Mouse (Mus musculus) right cerebral cortex, adult 18-20 months (tissue): ENCODE data around the gene Fkbp10.

Experiments used
- DNase-seq: peaks from one replicate; pipeline ENCODE4 v3.0.0; 2022; ENCODE audit warnings: mixed read lengths

Gene Fkbp10

GRCm38 (mm10) chr11:100413541-100413940 is 2.0 kb upstream of the Fkbp10 start:
- no peak for DNase-seq

GRCm38 (mm10) chr11:100414021-100414913 is 1.2 kb upstream of the Fkbp10 start, which contains the start of gene P3h4:
Gene P3h4, minus strand, starts transcription at chr11:100414836.
- DNase-seq: peak; percentile 75

- no peak for DNase-seq
These were observed 6.0 kb downstream of the Fkbp10 start for GRCm38 (mm10) chr11:100421537-100421936.

GRCm38 (mm10) chr11:100423836-100424235 is 8.3 kb downstream of the Fkbp10 start:
- DNase-seq: no peak

- peak; percentile 62 for DNase-seq
These were observed 10.4 kb downstream of the Fkbp10 start for GRCm38 (mm10) chr11:100425851-100426250.

GRCm38 (mm10) chr11:100426820-100427219 is 11.3 kb downstream of the Fkbp10 start:
- DNase-seq: no peak

- no peak for DNase-seq
These were observed 13.2 kb downstream of the Fkbp10 start for GRCm38 (mm10) chr11:100428612-100429199.

DNA sequence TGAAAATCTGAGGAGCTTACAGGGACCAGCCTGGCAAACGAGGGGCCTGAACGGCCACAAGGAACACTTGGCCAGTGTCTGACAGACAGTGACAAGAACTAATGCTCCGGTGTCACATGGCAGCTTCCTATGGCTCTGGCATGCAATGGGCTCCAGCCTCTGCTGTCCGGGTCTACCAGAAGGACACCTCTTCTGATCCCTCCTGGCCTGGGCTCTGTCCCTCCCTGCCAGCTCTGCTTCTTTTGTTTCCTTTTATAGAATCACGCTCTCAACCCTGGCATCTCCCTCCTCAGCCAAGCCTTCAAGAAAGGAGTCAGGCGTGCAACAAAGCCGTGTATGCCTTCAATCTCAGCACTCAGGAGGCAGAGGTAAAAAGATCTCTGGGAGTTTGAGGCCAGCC is 14.6 kb downstream of the Fkbp10 start:
- no peak for DNase-seq

DNA sequence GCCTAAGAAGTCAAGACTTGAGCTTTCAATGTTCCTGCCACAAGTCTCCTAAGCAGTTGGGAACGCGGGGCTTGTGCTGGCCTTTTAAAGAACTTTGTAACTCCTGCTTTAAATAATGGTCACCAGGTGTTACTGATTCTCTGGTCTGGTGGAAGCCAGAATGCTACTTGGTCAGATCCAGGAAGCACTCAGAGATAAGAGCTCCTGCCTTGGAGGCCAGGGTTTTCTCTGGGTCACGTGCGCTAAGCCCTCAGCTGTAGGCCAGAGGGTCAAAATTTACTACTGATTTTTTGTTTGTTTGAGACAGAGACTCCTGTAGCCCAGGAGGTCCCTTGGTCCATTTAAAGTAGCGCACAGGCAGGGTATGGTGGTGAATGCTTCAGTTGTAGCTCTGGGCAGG is 16.5 kb downstream of the Fkbp10 start:
- no peak for DNase-seq

GRCm38 (mm10) chr11:100435678-100436246 is 20.3 kb downstream of the Fkbp10 start:
- no peak for DNase-seq

DNA sequence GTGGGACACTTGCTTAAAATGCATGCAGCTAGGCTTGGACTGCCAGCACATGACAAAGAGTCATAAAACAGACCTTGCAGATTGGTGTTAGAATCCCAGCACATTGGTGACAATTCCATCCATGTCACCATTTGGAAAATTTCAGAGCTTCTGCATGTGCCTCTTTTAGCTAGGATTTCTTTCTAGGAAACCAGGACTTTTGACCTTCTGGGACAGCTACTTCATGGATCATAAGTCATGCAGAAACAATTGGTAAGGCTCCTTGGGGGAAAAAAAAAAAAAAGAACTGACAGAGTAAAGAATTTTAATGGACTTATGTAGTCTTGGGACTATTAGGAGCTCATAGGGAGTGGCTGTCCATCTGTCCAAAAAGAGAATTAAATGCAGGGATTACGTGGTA is 22.4 kb downstream of the Fkbp10 start:
- no peak for DNase-seq

GRCm38 (mm10) chr11:100440691-100441522 is 25.4 kb downstream of the Fkbp10 start:
- peak; percentile 88 for DNase-seq

DNA sequence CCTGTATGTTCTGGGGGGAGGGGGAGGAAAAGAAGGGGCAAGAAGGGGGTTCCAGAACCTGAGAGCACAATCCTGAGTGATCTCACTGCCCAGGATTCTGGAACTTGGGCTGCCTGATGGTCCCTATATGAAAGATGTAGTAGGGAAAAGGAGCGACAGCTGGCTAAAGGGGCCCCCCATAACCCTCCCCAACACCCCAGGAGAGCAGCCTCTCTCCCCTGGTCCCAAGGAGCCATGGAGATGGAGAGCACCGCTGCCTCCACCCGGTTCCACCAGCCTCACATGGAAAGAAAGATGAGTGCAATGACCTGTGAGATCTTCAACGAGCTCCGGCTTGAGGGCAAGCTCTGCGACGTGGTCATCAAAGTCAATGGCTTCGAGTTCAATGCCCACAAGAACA is 26.3 kb downstream of the Fkbp10 start, which contains the start of the genes Nt5c3b and Klhl10:
TSS of gene Nt5c3b (minus strand) at position 12 of the 400 bp plus-strand sequence.
TSS of gene Klhl10 (plus strand) at position 121 of the 400 bp plus-strand sequence.
- no peak for DNase-seq

DNA sequence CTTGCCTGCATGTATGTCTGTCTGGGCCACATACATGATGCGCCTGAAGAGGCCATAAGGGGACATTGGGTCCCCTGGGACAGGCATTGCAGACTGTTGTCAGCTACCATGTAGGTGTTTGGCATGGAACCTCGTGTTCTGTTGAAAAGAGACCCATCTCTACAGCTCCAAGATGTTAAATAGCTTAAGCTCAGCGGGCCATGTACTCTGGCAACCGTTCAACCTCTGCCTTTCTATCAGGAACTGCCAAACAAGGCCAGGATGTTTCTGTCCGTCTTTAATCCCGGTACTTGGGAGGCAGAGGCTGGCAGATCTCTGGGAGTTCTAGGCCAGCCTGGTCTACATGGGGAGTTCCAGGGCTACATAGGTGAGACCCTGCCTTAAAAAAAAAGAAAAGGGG is 27.1 kb downstream of the Fkbp10 start:
- DNase-seq: no peak

- no peak for DNase-seq
These were observed 41.8 kb downstream of the Fkbp10 start for GRCm38 (mm10) chr11:100457247-100457646.

DNA sequence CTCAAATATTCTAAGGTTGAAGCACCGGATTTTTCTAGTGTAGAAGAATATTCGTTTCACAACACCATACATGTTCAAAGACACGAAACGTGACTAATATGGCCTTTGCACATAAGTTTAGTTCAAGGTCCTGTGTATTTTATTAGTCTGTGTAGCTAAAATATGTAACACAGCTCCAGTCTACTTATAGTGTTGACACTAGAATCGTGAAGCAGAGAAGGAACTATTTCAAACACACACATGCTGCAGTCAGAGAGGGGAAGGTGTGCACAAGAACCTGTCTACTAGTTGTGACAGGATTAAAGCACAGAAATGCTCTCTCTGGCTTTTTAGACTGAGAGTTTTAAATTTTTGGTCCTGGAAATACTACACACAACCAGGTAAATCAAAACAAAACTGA is 42.2 kb downstream of the Fkbp10 start:
- DNase-seq: no peak

GRCm38 (mm10) chr11:100462699-100463098 is 47.2 kb downstream of the Fkbp10 start:
- peak; percentile 37 for DNase-seq

- DNase-seq: no peak
These were observed 49.8 kb downstream of the Fkbp10 start for GRCm38 (mm10) chr11:100465229-100465792.

DNA sequence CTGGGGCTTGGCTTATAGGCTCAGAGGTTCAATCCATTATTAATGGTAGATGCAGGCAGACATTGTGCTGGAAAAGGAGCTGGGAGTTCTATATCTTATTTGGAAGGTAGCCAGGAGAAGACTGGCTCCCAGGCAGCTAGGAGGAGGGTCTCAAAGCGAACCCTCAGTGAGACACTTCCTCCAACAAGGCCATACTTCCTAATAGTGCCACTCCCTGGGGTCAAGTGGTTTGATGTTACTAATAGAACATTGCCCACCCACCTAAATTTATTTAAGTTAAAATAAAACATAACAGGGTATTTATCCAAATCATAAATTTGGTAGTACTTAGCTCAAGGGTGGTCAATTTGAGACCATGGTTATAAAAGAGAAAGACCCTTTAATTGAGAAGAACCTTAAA is 50.3 kb downstream of the Fkbp10 start:
- no peak for DNase-seq

DNA sequence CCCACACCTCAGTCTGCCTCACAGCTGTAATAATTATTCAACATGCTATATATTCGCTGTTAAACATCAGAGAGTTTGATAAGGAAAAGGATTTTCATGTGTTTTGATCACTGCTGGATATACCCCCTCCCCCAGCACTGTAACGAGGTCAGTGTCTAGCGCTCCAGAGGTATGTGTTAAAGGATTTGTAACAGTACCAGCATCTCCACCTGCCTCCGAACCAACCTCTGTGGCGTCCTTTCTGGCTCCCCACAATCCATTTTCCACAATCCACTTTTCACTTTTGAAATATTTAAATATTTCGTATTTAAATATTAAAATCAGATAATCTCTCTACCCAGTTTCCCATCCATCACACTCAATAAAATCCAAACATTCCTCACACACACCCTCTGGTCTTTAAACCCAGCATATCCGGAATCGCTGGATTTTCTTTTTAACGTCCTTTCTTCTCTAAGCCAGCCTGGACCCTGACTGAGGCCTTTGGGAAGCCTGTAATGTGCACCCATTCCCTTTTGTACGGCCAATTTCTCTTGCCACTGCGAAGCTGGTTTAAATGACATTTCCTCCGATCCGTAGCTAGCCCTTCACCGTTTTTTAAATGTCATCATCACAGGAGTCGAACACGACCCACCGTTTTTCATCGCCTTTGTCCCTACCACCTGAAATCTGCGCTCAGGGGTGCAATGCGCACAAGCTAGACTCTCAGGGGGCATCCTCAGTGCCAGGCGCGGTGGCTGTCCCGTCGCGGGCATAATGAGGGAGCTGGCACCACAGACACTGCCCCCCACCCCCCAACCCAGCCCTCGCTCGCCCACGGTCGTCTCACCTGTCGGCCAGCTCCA is 56.1 kb downstream of the Fkbp10 start:
- DNase-seq: peak; percentile 8

GRCm38 (mm10) chr11:100472197-100472934 is 56.9 kb downstream of the Fkbp10 start, which contains the start of gene Klhl11:
Gene Klhl11, minus strand, starts transcription at chr11:100472741.
- DNase-seq: peak; percentile 90
